Mouse (Mus musculus) forebrain, postnatal 0 days (tissue): ENCODE results near the gene Osbpl2. TPM values are rescaled to one million over a fixed set of nuclear protein-coding genes. Genes with fewer than 3 reads are reported as not detected.

Experiments used
- ATAC-seq: fragments of 200-750 bp; cut with Nextera tagmentation; 2 replicates; pipeline ENCODE4 v1.8.0; 2017; ENCODE audit warnings: mild to moderate bottlenecking, moderate library complexity
- DNase-seq: peaks from one replicate; pipeline ENCODE4 v3.0.0-alpha.2; 2015
- H3K27ac ChIP-seq: fragments of 300-500 bp; sonication (generic); 2 replicates; pipeline ENCODE4 v1.5.1; 2014; ENCODE audit warnings: low read depth, mild to moderate bottlenecking, antibody characterized with exemption, low read length, moderate library complexity, mixed read lengths
- H3K27me3 ChIP-seq: fragments of 300-500 bp; sonication (generic); 2 replicates; pipeline ENCODE4 v1.6.1; 2014; ENCODE audit warnings: mild to moderate bottlenecking, low read length, mixed read lengths; ENCODE audit not compliant: insufficient read depth
- H3K36me3 ChIP-seq: fragments of 300-500 bp; sonication (generic); 2 replicates; pipeline ENCODE4 v1.6.1; 2014; ENCODE audit warnings: mild to moderate bottlenecking, moderate library complexity; ENCODE audit not compliant: insufficient read depth
- H3K4me1 ChIP-seq: fragments of 300-500 bp; sonication (generic); 2 replicates; pipeline ENCODE4 v1.6.1; 2014; ENCODE audit warnings: antibody characterized with exemption; ENCODE audit not compliant: insufficient read depth
- H3K4me2 ChIP-seq: fragments of 300-500 bp; sonication (generic); 2 replicates; pipeline ENCODE4 v1.6.1; 2014; ENCODE audit warnings: low read depth, mild to moderate bottlenecking, moderate library complexity
- H3K4me3 ChIP-seq: fragments of 300-500 bp; sonication (generic); 2 replicates; pipeline ENCODE4 v1.5.1; 2014; ENCODE audit warnings: low read depth, low read length, mixed read lengths
- H3K9ac ChIP-seq: fragments of 300-500 bp; sonication (generic); 2 replicates; pipeline ENCODE4 v1.6.1; 2014; ENCODE audit warnings: mild to moderate bottlenecking
- H3K9me3 ChIP-seq: fragments of 300-500 bp; sonication (generic); 2 replicates; pipeline ENCODE4 v1.6.1; 2016; ENCODE audit warnings: low read length
- CTCF ChIP-seq: sonication (generic); IDR thresholded peaks from 2 replicates; pipeline ENCODE4 v1.5.1; 2016; ENCODE audit warnings: antibody characterized with exemption, control low read depth, low read depth
- WGBS: fragments of 180-500 bp; shearing (Covaris S2); extraction: QIAGEN DNeasy Blood & Tissue Kit; methylation state at CpG from one replicate; pipeline ENCODE4 v1.1.7; 2014; 5-methylcytosine and 5-hydroxymethylcytosine counted together
- polyA plus RNA-seq: library from polyadenylated mRNA; unstranded; fragments of >200 nt; fragmentation: Nextera tagmentation; extraction: Ambion mirVana; gene quantifications from 2 replicates; pipeline ENCODE4 v1.2.1, GENCODE M21; 2015
- total RNA-seq: library from RNA; depleted of rRNA; stranded (reverse); fragments of >200 nt; gene quantifications from 2 replicates; pipeline ENCODE4 v1.2.3, GENCODE M21; 2014

The Osbpl2 gene
- total and polyA plus RNA-seq, 2 experiments from 2014 or later, result 64.2 to 69.8 TPM

- Histone ChIP-seq H3K36me3 (no peaks in the 10 kb centered on the region), H3K4me1 (no peaks in the 10 kb centered on the region), H3K27me3 (no peaks in the 10 kb centered on the region), H3K9ac (no peak overlapping the region), H3K4me2 (no peak overlapping the region), H3K27ac (no peak overlapping the region), H3K4me3 (no peak overlapping the region), H3K9me3 (no peaks in the 10 kb centered on the region)
- TF ChIP-seq CTCF, result no peak
- 19% methylated on average over 5 of the region's 5 CpGs for WGBS
- DNase-seq (peak; percentile 38), ATAC-seq (peak; percentile 46; the same call in 1 of the 2 replicates)
Observed at GRCm38 (mm10) chr2:180095711-180096110, 23.4 kb upstream of the Osbpl2 start.

- H3K9ac ChIP-seq, result no peak overlapping the region
- no peak for DNase-seq
- no peak overlapping the region for H3K4me3 ChIP-seq
- H3K27me3 ChIP-seq, result peaks cover 5% of the 10 kb centered on the region
- no peaks in the 10 kb centered on the region for H3K9me3 ChIP-seq
- no peak overlapping the region for H3K4me2 ChIP-seq
- peak; percentile 67; the same call in 1 of the 2 replicates for ATAC-seq
- H3K27ac ChIP-seq, result no peak overlapping the region
- no peak for TF ChIP-seq CTCF
- H3K36me3 ChIP-seq, result no peaks in the 10 kb centered on the region
- H3K4me1 ChIP-seq, result no peaks in the 10 kb centered on the region
- WGBS, result 32% methylated on average over 3 of the region's 3 CpGs
Observed at GRCm38 (mm10) chr2:180097585-180097984, 21.5 kb upstream of the Osbpl2 start.

GRCm38 (mm10) chr2:180098167-180098566 is 20.9 kb upstream of the Osbpl2 start:
- H3K27me3 ChIP-seq, result peaks cover 6% of the 10 kb centered on the region

GRCm38 (mm10) chr2:180099529-180099928 is 19.6 kb upstream of the Osbpl2 start:
- H3K4me1 ChIP-seq, result 0 out of 2 replicates have a peak, but pooled peaks cover 2% of the 10 kb centered on the region
- H3K9me3 ChIP-seq, result no peaks in the 10 kb centered on the region
- no peak overlapping the region for H3K4me3 ChIP-seq
- peaks cover 8% of the 10 kb centered on the region for H3K27me3 ChIP-seq
- no peak for TF ChIP-seq CTCF
- ATAC-seq (no peak), DNase-seq (no peak)
- no peaks in the 10 kb centered on the region for H3K36me3 ChIP-seq
- H3K27ac ChIP-seq, result no peak overlapping the region
- 16% methylated on average over 15 of the region's 15 CpGs for WGBS
- H3K9ac ChIP-seq, result no peak overlapping the region
- H3K4me2 ChIP-seq, result 0 out of 2 replicates have a peak overlapping the region, but pooled peaks have one; percentile 3

More at GRCm38 (mm10) chr2:180098167-180098566, 20.9 kb upstream of the Osbpl2 start:
- no peak overlapping the region for H3K4me3 ChIP-seq
- peak; percentile 40; the same call in 1 of the 2 replicates for ATAC-seq
- 36% methylated on average over 5 of the region's 5 CpGs for WGBS
- no peaks in the 10 kb centered on the region for H3K9me3 ChIP-seq
- H3K9ac ChIP-seq, result no peak overlapping the region
- no peak overlapping the region for H3K4me2 ChIP-seq
- no peaks in the 10 kb centered on the region for H3K36me3 ChIP-seq
- TF ChIP-seq CTCF, result peak; percentile 34
- H3K4me1 ChIP-seq, result 0 out of 2 replicates have a peak, but pooled peaks cover 2% of the 10 kb centered on the region
- DNase-seq, result no peak
- no peak overlapping the region for H3K27ac ChIP-seq

DNA sequence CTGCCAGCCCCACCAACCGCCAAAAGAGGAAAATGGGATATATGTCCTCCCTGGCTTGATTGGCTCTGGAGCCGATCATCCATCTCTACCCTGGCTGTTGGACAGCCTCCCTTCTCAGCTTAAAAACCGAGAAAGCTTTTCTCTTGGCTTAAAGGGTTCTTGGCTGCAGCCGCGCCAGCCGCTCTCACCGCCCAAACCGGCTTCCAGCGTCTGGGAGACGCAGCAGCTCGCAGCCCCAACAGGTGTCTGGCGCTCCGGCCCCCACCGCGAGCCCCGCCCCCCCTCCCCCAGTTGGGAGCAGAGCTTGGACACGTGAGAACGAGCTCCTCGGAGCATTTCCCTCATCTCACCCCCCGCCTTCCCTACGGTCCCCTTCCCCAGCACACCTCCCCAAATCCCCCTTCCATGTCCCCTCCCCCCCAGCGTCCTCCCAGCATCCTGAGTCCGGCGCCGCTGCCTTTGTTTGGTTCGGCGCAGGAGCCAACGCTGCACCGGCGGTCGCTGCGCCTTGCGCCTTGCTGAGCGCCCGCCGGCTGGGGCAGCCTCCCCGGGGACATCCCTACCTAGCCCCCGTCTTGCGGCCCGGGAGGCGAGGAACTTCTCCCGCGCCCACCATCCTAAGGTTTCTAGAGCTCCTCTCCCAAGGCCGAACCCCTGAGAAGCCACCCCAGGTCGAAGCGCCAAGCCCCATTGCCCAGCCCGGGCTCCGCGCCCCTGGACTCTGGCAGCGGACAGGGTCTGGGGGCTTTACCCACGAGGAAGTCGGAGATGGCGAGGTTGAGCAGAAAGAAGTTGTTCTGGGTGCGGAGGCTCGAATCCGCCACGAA is 15.7 kb upstream of the Osbpl2 start:
- Histone ChIP-seq H3K27me3 (peaks cover 17% of the 10 kb centered on the region), H3K9me3 (no peaks in the 10 kb centered on the region), H3K27ac (no peak overlapping the region), H3K4me2 (peak overlapping the region; percentile 90), H3K4me3 (peak overlapping the region; percentile 54), H3K36me3 (no peaks in the 10 kb centered on the region), H3K9ac (peak overlapping the region; percentile 53), H3K4me1 (0 out of 2 replicates have a peak, but pooled peaks cover 2% of the 10 kb centered on the region)
- 2% methylated on average over 55 of the region's 57 CpGs for WGBS
- peak; percentile 39 for ATAC-seq
- DNase-seq, result peak; percentile 68
- TF ChIP-seq CTCF, result no peak

DNA sequence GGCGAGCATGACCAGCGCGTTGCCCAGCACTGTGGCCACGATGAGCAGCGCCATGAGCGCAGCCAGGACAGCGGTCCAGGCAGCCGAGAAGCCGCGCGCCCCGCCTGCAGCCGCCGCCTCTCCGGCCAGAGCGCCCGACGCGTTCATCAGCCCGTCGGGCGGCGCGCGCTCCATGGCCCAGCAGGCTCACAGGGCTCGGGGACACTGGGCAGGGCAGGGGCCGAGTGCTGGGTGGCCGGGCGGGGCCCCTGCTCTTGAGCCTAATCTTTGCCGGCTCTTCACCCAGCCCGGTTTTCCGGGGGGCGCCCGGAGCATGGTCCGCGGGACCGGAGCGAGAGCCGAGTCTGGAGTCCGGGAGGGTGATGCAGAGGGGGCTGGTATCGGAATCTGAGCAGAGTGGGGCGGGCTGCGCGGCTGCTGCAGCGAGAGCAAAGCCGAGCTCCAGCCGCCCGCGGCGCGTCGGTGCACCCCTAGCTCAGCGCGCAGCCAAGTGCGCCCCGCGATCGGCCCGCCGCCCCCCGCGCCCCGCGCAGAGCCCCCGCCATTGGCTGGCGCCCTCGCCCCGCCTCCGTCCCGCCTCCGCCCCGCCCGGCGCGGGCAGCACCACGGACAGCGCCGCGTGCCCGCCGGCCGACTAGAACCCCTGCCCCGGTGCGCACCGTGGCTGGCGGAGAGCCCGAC is 15.0 kb upstream of the Osbpl2 start, which contains the start of gene Hrh3:
Gene Hrh3, minus strand, starts transcription at position 511 of the 681 bp plus-strand sequence.
- peaks cover 17% of the 10 kb centered on the region for H3K27me3 ChIP-seq
- H3K27ac ChIP-seq, result no peak within 1 kb of the TSS
- TF ChIP-seq CTCF, result no peak
- peak; percentile 57 for DNase-seq
- H3K9ac ChIP-seq, result peak within 1 kb of the TSS; percentile 53
- WGBS, result 1% methylated on average over 68 of the region's 87 CpGs
- peak within 1 kb of the TSS; percentile 54 for H3K4me3 ChIP-seq
- no peaks in the 10 kb centered on the region for H3K9me3 ChIP-seq
- peak; percentile 65 for ATAC-seq
- peak within 1 kb of the TSS; percentile 90 for H3K4me2 ChIP-seq
- H3K36me3 ChIP-seq, result no peaks in the 10 kb centered on the region
- H3K4me1 ChIP-seq, result 0 out of 2 replicates have a peak, but pooled peaks cover 2% of the 10 kb centered on the region
